Mouse (Mus musculus): ENCODE measurements around the gene Zfp710. TPM values are rescaled to one million over a fixed set of nuclear protein-coding genes. Genes with fewer than 3 reads are reported as not detected.

Zfp710 gene
- total RNA-seq, 2 experiments from 2014 or later = 18.7 to 26.9 TPM

GRCm38 (mm10) chr7:80057002-80057691 is 32.5 kb downstream of the Zfp710 start:
- peak; percentile 76 for DNase-seq

- DNase-seq = no peak
Measured at GRCm38 (mm10) chr7:80057781-80058180, 33.2 kb downstream of the Zfp710 start.

- DNase-seq = peak; percentile 54
Measured at GRCm38 (mm10) chr7:80058405-80059063, 33.9 kb downstream of the Zfp710 start.

GRCm38 (mm10) chr7:80059064-80059838 is 34.6 kb downstream of the Zfp710 start:
- DNase-seq = no peak

- no peak for DNase-seq
Measured at GRCm38 (mm10) chr7:80060012-80060778, 35.6 kb downstream of the Zfp710 start.

- DNase-seq = no peak
Measured at GRCm38 (mm10) chr7:80062083-80062826, 37.6 kb downstream of the Zfp710 start.

GRCm38 (mm10) chr7:80063244-80063643 is 38.6 kb downstream of the Zfp710 start:
- no peak for DNase-seq

- no peak for DNase-seq
Measured at GRCm38 (mm10) chr7:80063902-80064736, 39.5 kb downstream of the Zfp710 start.

GRCm38 (mm10) chr7:80065250-80065649 is 40.6 kb downstream of the Zfp710 start:
- no peak for DNase-seq

GRCm38 (mm10) chr7:80066675-80067455 is 42.3 kb downstream of the Zfp710 start:
- DNase-seq = no peak

- DNase-seq = no peak
Measured at GRCm38 (mm10) chr7:80068341-80068740, 43.7 kb downstream of the Zfp710 start.

- DNase-seq = peak; percentile 73
Measured at GRCm38 (mm10) chr7:80069615-80070327, 45.2 kb downstream of the Zfp710 start.

- no peak for DNase-seq
Measured at GRCm38 (mm10) chr7:80071209-80071608, 46.6 kb downstream of the Zfp710 start.

GRCm38 (mm10) chr7:80072297-80072696 is 47.7 kb downstream of the Zfp710 start:
- DNase-seq = no peak

- no peak for DNase-seq
Measured at GRCm38 (mm10) chr7:80073506-80073905, 48.9 kb downstream of the Zfp710 start.

- DNase-seq = no peak
Measured at GRCm38 (mm10) chr7:80074921-80075441, 50.4 kb downstream of the Zfp710 start.

GRCm38 (mm10) chr7:80075946-80076583 is 51.5 kb downstream of the Zfp710 start:
- no peak for DNase-seq
